Mouse (Mus musculus) neural tube, embryonic 15.5 days (tissue): Measurements from ENCODE around the gene Mavs. TPM values are rescaled to one million over a fixed set of nuclear protein-coding genes. Genes with fewer than 3 reads are reported as not detected.

Experiments used
- ATAC-seq: fragments of 200-750 bp; cut with Nextera tagmentation; 2 replicates; pipeline ENCODE4 v1.8.0; 2017; ENCODE audit warnings: mild to moderate bottlenecking, moderate TSS enrichment, moderate library complexity; ENCODE audit not compliant: low FRiP score
- H3K27ac ChIP-seq: fragments of 300-500 bp; sonication (generic); replicated peaks from 2 replicates; pipeline ENCODE4 v1.5.1; 2015; ENCODE audit warnings: mild to moderate bottlenecking, inconsistent platforms
- H3K27me3 ChIP-seq: fragments of 300-500 bp; sonication (generic); replicated peaks from 2 replicates; pipeline ENCODE4 v1.6.1; 2015; ENCODE audit warnings: inconsistent platforms
- H3K36me3 ChIP-seq: fragments of 300-500 bp; sonication (generic); 2 replicates; pipeline ENCODE4 v1.6.1; 2015; ENCODE audit warnings: inconsistent platforms
- H3K4me1 ChIP-seq: fragments of 300-500 bp; sonication (generic); 2 replicates; pipeline ENCODE4 v1.6.1; 2015; ENCODE audit warnings: inconsistent platforms
- H3K4me2 ChIP-seq: fragments of 300-500 bp; sonication (generic); 2 replicates; pipeline ENCODE4 v1.6.1; 2015; ENCODE audit warnings: inconsistent platforms, mild to moderate bottlenecking, moderate library complexity
- H3K4me3 ChIP-seq: fragments of 300-500 bp; sonication (generic); replicated peaks from 2 replicates; pipeline ENCODE4 v1.5.1; 2015; ENCODE audit warnings: mild to moderate bottlenecking, inconsistent platforms
- H3K9ac ChIP-seq: fragments of 300-500 bp; sonication (generic); replicated peaks from 2 replicates; pipeline ENCODE4 v1.6.1; 2015; ENCODE audit warnings: mild to moderate bottlenecking, inconsistent platforms
- H3K9me3 ChIP-seq: fragments of 300-500 bp; sonication (generic); replicated peaks from 2 replicates; pipeline ENCODE4 v1.6.1; 2016; ENCODE audit warnings: inconsistent platforms
- WGBS: fragments of 180-500 bp; shearing (Covaris S2); methylation state at CpG from one replicate; pipeline ENCODE4 v1.1.7; 2015; ENCODE audit warnings: mixed read lengths; 5-methylcytosine and 5-hydroxymethylcytosine counted together
- polyA plus RNA-seq: library from polyadenylated mRNA; unstranded; fragments of >200 nt; fragmentation: Nextera tagmentation; extraction: Ambion mirVana; gene quantifications from 2 replicates; pipeline ENCODE4 v1.2.1, GENCODE M21; 2015

Mavs gene
- polyA plus RNA-seq, 1 experiment from 2014 or later: 6.4 TPM

DNA sequence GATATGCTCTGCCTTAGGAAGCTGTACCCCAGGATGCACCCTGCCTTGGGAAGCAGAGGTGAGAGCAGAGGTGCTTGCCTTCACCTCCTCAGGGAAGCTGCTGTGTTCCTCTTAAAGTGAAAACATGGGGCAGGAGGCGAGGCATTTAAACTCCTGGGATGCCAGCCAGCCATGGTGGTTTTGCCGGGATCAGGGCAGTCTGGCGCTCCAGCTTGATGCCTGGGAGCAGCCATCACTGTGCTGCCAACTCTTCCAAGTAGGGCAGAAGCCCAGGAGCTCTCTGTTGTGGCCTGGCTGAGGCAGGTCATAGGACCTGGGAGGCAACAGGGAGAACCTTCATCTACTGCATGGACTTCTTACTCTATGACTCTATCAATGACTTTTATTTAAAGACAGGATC lies 32.6 kb upstream of the Mavs start:
- no peak for ATAC-seq
- 94% methylated on average over 3 of the region's 3 CpGs for WGBS
- H3K4me3 ChIP-seq: no peak overlapping the region
- H3K9me3 ChIP-seq: no peaks in the 10 kb centered on the region
- H3K9ac ChIP-seq: no peak overlapping the region
- no peak overlapping the region for H3K27ac ChIP-seq
- H3K27me3 ChIP-seq: no peaks in the 10 kb centered on the region
- no peaks in the 10 kb centered on the region for H3K4me1 ChIP-seq
- H3K4me2 ChIP-seq: no peak overlapping the region
- peaks cover 5% of the 10 kb centered on the region; the same call in 1 of the 2 replicates for H3K36me3 ChIP-seq

DNA sequence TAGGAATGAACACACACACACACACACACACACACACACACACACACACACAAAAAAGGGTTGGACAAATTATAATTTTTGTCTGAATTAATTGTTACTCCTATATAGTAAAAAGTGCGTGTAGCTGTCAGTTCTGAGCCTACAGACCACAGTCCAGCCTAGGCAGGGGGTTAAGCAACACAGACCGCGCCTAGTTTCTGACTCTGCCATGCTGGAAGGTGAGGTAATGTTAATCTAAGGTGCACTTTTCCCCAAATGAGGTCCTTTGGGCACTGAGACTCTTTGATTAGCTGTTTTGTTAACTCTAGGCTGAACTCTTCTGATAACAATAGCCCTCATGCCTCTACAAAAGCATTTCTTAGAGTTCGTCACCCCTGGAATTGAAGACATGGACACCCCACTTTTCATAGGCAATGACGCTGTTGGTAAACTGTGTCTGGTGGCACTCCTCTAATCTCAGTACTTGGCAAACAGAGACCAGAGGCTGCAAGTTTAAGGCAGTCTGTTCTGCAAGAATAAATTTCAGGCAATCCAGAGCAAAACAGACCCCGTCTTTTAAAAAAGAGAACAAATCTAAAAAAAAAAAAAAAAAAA lies 29.9 kb upstream of the Mavs start:
- Histone ChIP-seq H3K4me3 (no peak overlapping the region), H3K27ac (no peak overlapping the region), H3K36me3 (peaks cover 3% of the 10 kb centered on the region; the same call in 1 of the 2 replicates), H3K4me1 (no peaks in the 10 kb centered on the region), H3K4me2 (no peak overlapping the region), H3K9ac (no peak overlapping the region), H3K27me3 (no peaks in the 10 kb centered on the region), H3K9me3 (no peaks in the 10 kb centered on the region)
- ATAC-seq: no peak
- WGBS: 88% methylated on average over 6 of the region's 6 CpGs

DNA sequence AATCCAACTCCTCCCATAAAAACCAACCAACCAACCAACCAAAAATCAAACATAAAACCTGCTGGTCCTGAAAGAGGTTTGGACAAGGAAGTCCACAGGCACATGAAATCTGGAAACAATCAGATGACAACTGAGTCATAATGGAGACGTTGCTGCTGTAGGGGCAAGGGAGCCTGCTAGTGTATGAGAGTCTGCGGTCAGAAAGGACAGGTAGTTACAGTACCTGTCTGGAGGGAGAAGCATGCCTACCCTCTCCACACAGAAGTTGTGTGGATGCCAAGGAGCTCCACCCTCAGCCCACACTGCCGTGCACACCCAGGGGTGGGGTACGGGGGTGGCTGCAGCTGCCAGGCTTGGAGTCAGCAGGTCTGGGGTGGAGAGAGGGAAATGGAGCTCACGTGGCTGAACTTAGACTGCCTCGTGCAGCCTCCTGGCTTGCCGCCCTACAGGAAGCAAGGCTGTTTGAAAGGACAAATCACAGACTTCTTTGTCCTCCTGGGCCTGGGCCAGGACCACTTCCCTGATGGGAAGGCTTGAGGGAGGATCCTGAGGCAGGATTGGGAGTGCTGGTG lies 29.4 kb upstream of the Mavs start:
- H3K4me2 ChIP-seq: no peak overlapping the region
- 0 out of 2 replicates have a peak overlapping the region, but pooled peaks have one; percentile 28 for H3K27ac ChIP-seq
- WGBS: 53% methylated on average over 7 of the region's 7 CpGs
- H3K9me3 ChIP-seq: no peaks in the 10 kb centered on the region
- H3K9ac ChIP-seq: no peak overlapping the region
- ATAC-seq: no peak
- H3K4me1 ChIP-seq: peaks cover 5% of the 10 kb centered on the region
- H3K4me3 ChIP-seq: no peak overlapping the region
- peaks cover 3% of the 10 kb centered on the region; the same call in 1 of the 2 replicates for H3K36me3 ChIP-seq
- H3K27me3 ChIP-seq: no peaks in the 10 kb centered on the region

DNA sequence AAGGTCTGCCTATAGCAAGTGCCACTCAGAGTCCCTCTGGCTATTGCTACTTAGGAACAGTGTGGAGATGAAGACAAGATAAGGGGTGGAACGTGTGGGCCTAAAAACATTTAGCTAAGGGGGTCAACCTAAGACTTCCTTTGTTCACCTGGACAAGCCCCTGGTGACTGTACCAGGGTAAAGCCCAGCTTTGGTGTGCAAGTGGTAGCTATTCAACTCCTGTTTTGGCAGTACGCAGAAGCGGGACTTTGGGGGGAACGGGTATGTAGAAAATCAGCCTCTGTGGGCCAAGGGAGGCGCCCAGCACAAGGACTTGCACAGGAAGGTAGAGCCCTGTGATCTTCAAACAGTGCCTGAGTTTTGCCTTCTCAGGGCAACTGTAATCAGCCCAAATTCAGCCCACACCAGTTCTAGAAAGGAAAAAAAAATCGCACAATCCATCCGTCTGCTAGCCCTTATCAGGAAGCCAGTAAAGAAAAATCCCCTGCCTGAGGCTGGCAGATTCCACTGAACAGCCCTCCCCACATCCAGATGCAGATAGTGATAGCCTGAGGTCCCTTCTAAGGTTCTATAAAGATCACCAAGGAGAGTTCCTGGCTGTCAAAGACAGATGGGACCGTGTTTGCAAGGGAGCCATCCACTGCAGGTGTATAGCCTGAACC lies 28.2 kb upstream of the Mavs start:
- no peaks in the 10 kb centered on the region for H3K27me3 ChIP-seq
- no peaks in the 10 kb centered on the region for H3K36me3 ChIP-seq
- no peak overlapping the region for H3K9ac ChIP-seq
- no peaks in the 10 kb centered on the region for H3K9me3 ChIP-seq
- 93% methylated on average over 8 of the region's 8 CpGs for WGBS
- H3K4me3 ChIP-seq: no peak overlapping the region
- H3K4me1 ChIP-seq: peaks cover 8% of the 10 kb centered on the region
- no peak for ATAC-seq
- H3K4me2 ChIP-seq: no peak overlapping the region
- no peak overlapping the region for H3K27ac ChIP-seq

DNA sequence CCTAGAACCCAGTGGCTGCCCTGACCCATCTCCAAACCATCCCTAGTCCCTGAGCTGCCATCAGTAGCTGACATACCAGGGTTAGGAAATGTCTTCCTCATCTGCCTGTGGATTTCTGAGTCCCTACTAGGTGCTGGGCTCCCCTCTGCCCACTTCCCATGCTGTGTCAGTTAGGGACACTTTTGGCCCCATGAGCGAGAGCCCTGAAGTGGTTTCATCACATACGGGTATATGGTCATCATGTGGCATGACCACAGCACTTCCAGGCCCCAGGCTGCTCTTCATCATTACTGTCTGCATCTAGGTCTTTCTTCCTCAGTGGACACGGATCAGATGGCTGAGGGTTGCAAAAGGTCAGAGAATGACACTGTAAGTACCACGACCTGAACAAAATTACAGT lies 27.1 kb upstream of the Mavs start, which contains the start of gene Ap5s1:
Gene Ap5s1, plus strand, starts transcription at position 301 of the 400 bp plus-strand sequence.
- ATAC-seq: no peak
- WGBS: 82% methylated on average over 4 of the region's 4 CpGs
- H3K27ac ChIP-seq: no peak within 1 kb of the TSS

DNA sequence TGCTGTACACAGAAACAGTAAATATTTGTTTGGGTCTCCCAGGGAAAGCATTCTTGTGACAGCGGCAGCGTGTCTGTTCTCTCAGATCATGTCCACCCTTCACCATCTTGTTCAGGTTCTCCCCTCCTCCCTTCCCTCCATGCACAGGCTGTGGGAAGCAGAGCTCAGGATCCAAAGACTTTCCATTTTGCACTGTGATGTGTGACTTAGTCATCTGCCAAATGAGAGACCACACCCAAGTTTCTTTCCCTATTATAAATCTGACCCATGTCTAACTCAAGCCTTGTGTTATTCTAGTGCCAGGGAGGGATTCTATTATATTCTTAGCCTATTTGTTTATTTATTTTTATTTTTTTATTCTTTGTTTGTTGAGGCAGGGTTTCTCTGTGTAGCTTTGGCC lies 25.5 kb upstream of the Mavs start:
- Histone ChIP-seq H3K9ac (no peak overlapping the region), H3K9me3 (no peaks in the 10 kb centered on the region), H3K4me1 (peaks cover 19% of the 10 kb centered on the region), H3K4me2 (no peak overlapping the region), H3K27me3 (no peaks in the 10 kb centered on the region), H3K36me3 (peaks cover 10% of the 10 kb centered on the region; the same call in 1 of the 2 replicates), H3K27ac (no peak overlapping the region), H3K4me3 (no peak overlapping the region)
- 94% methylated on average over 2 of the region's 2 CpGs for WGBS
- ATAC-seq: no peak

More for the DNA sequence above, 27.1 kb upstream of the Mavs start, which contains the start of gene Ap5s1:
- no peaks in the 10 kb centered on the region for H3K27me3 ChIP-seq
- no peaks in the 10 kb centered on the region for H3K9me3 ChIP-seq
- no peak within 1 kb of the TSS for H3K4me3 ChIP-seq
- H3K4me1 ChIP-seq: peaks cover 16% of the 10 kb centered on the region
- no peaks in the 10 kb centered on the region for H3K36me3 ChIP-seq
- no peak within 1 kb of the TSS for H3K4me2 ChIP-seq
- no peak within 1 kb of the TSS for H3K9ac ChIP-seq

DNA sequence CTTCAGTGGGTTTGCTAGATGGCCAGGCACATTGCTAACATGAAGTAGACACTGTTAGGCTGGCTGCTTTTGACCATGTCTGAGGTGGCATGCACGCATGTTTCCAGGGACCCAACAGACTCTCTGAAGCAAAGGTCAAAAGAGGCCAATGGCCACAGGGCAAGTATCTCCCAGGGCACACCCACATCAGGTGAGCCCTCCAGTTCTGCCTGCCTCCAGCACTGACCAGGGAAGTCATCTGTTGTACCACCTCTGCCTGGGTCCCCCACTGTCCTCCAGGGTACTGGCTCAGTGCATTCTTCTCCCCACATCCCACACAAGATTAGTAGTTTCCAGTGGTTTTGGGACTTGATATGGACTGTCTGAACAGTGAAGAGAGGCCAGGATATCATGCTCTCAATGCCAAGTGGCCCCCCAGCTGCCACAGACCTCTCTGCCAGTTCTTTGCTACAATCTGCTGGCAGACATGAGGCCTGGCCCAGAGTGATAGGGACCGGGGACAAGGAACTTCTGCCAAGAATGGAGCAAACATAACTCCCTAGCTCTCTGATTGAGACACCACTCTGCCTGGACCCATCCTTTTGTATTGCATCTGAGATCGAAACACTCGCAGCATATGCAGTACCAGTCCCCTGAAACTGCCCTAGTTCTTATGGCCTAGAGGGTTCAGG lies 24.6 kb upstream of the Mavs start:
- H3K36me3 ChIP-seq: peaks cover 12% of the 10 kb centered on the region; the same call in 1 of the 2 replicates
- peak overlapping the region; percentile 64 for H3K4me3 ChIP-seq
- 75% methylated on average over 4 of the region's 4 CpGs for WGBS
- H3K27me3 ChIP-seq: no peaks in the 10 kb centered on the region
- H3K9me3 ChIP-seq: no peaks in the 10 kb centered on the region
- peak; percentile 5; the same call in 1 of the 2 replicates for ATAC-seq
- H3K4me1 ChIP-seq: peaks cover 19% of the 10 kb centered on the region
- peak overlapping the region; percentile 97 for H3K27ac ChIP-seq
- peak overlapping the region; percentile 62; the same call in 1 of the 2 replicates for H3K9ac ChIP-seq
- H3K4me2 ChIP-seq: peak overlapping the region; percentile 64

DNA sequence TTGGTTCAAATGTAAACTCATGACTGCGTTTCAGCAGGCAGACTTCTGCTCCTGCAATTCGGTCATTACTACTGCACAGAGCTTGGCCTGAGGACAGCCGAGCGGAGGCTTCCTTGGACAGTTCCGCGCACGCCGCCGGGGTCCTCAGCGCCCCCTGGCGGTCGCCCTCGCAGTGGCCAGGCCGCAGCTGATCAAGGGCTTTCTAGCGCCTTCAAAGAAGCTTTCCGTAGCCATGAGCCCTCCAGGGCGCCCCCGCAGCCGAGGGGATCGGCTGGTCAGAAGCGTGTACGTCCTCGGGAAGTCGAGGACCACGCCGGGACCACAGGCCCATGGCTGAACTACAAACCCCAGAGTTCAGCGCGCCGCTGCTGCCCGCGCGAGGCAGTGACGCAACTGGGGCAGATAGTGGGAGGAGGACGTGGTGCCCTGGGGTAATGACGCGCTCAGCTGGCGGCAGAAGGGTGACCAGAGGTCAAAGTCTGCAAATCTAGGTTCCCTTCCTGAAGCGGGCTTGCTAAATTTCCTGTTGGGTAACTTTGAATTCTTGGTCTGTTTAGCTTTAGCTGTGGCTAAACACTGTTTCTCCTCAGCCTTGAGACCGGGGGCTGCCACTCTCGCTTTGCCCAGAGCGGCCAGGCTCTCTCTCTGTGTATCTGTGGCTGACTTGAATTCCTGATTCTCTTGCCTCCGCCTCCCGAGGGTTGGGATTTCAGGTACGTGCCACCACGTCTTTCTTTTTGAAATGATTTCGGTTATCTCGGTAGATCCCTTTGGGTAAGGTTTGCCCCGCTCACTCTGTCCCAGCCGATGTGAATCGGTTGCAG lies 23.7 kb upstream of the Mavs start:
- Histone ChIP-seq H3K4me3 (peak overlapping the region; percentile 64), H3K27ac (peak overlapping the region; percentile 97), H3K36me3 (peaks cover 12% of the 10 kb centered on the region; the same call in 1 of the 2 replicates), H3K4me1 (peaks cover 19% of the 10 kb centered on the region), H3K27me3 (no peaks in the 10 kb centered on the region), H3K4me2 (peak overlapping the region; percentile 64), H3K9me3 (no peaks in the 10 kb centered on the region), H3K9ac (peak overlapping the region; percentile 62)
- peak; percentile 98 for ATAC-seq
- WGBS: 2% methylated on average over 50 of the region's 50 CpGs

DNA sequence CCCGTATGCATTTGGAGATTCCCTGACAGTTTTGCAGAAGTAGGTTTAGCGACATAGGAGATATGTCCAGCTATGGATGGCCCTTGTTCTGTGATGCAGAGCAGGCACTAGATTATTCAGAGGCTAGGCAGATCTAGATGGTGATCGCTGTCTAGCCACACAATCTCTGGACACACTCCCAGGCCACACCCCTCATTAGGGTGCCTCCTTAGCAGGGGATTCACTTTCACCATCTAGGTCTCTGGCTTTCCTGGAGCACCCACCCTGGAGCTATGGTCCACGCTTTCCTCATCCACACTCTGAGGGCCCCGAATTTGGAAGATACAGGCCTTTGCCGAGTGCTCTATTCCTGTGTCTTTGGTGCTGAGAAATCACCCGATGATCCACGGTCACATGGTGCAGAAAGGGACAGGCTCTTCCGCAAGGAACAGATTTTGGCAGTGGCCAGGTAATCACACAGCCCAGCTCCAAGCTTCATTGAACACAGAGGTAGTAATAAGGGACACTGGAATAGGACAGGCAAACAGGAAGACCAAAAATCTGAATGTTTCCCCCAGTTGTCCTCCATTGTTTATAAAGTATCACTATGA lies 22.7 kb upstream of the Mavs start:
- Histone ChIP-seq H3K9me3 (no peaks in the 10 kb centered on the region), H3K9ac (peak overlapping the region; percentile 62), H3K27me3 (no peaks in the 10 kb centered on the region), H3K4me2 (peak overlapping the region; percentile 64), H3K36me3 (peaks cover 12% of the 10 kb centered on the region; the same call in 1 of the 2 replicates), H3K4me1 (peaks cover 19% of the 10 kb centered on the region), H3K27ac (peak overlapping the region; percentile 97), H3K4me3 (peak overlapping the region; percentile 64)
- ATAC-seq: no peak
- 65% methylated on average over 9 of the region's 9 CpGs for WGBS

DNA sequence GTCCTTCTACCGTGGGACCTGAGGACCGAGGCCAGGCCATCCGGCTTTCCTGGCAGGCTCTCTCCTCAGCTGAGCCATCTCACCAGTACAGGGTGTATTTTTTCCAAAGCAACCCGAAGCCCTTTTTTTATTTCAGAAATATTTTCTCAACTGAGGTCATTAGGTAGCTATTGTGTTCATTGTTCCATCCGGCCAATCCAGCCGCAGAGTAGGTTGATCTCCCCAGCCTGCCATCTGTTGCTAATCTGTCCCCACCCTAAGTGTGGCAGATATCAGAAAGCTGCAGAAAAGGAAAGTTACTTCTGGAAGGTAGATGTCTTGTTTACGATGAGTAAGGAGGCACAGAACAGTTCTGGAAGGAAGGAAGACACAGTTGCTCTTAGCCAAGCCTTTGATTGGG lies 20.1 kb upstream of the Mavs start:
- Histone ChIP-seq H3K27me3 (no peaks in the 10 kb centered on the region), H3K36me3 (peaks cover 12% of the 10 kb centered on the region; the same call in 1 of the 2 replicates), H3K9me3 (no peaks in the 10 kb centered on the region), H3K4me3 (no peak overlapping the region), H3K4me1 (peaks cover 19% of the 10 kb centered on the region), H3K4me2 (no peak overlapping the region), H3K27ac (no peak overlapping the region), H3K9ac (no peak overlapping the region)
- WGBS: 87% methylated on average over 7 of the region's 7 CpGs
- no peak for ATAC-seq
